Mouse (Mus musculus) left cerebral cortex, postnatal 4 days (tissue): ENCODE data around the gene Tmed4. TPM values are rescaled to one million over a fixed set of nuclear protein-coding genes. Genes with fewer than 3 reads are reported as not detected.
A peak's percentile ranks its signal among the peaks of the same experiment; 100 is the strongest.
"Not testable (repeated sequence)": the region's sequence is repeated elsewhere in the genome, so short reads cannot be mapped to it uniquely, and the experiment has no call there.

Experiments
- DNase-seq: peaks from one replicate; pipeline ENCODE4 v3.0.0-alpha.2; 2022
- intact Hi-C: fragments of 180-260 bp; cut with DNase I; formaldehyde crosslinking; loops from one replicate; pipeline ENCODE4 v1.15.1; 2025
- total RNA-seq, 2 experiments: library from RNA; stranded (reverse); gene quantifications; 2 replicates each; pipeline ENCODE4 v1.2.3; 2021

Gene Tmed4
- total RNA-seq, 2 experiments from 2014 or later, result 57.5 to 62.8 TPM

GRCm38 (mm10) chr11:6275094-6275484 is 419 bp upstream of the Tmed4 start:
- no peak for DNase-seq
- intact Hi-C loops, result no loop called here

- intact Hi-C loops, result no loop called here
- no peak for DNase-seq
Measured at GRCm38 (mm10) chr11:6273607-6274006, 1.1 kb downstream of the Tmed4 start.

- DNase-seq, result peak; percentile 93
- intact Hi-C loops, result loop anchor here (10.0 kb wide), 1 partner anchor 283 kb away; no protein-coding TSS in a partner anchor
Measured at GRCm38 (mm10) chr11:6267320-6268254, 7.1 kb downstream of the Tmed4 start, which contains the start of gene Ddx56. Ddx56 (minus strand) TSS chr11:6267772.

- intact Hi-C loops, result loop anchor here (10.0 kb wide), 1 partner anchor 282 kb away; no protein-coding TSS in a partner anchor
- DNase-seq, result no peak
Measured at GRCm38 (mm10) chr11:6266621-6267020, 8.0 kb downstream of the Tmed4 start.

- intact Hi-C loops, result loop anchor here (5.0 to 10.0 kb wide), 2 partner anchors 59 to 277 kb away; partner anchors contain the start of genes A730071L15Rik and Nudcd3
- DNase-seq, result peak; percentile 77
Measured at GRCm38 (mm10) chr11:6261434-6262082, 13.1 kb downstream of the Tmed4 start.

- intact Hi-C loops, result no loop called here
- no peak for DNase-seq
Measured at GRCm38 (mm10) chr11:6259413-6259812, 15.3 kb downstream of the Tmed4 start.

GRCm38 (mm10) chr11:6256490-6257072 is 18.1 kb downstream of the Tmed4 start:
- intact Hi-C loops, result no loop called here
- no peak for DNase-seq

- intact Hi-C loops, DNase-seq: not testable (repeated sequence)
Measured at GRCm38 (mm10) chr11:6254602-6255001, 20.1 kb downstream of the Tmed4 start.

GRCm38 (mm10) chr11:6252824-6253223 is 21.8 kb downstream of the Tmed4 start:
- intact Hi-C loops, result no loop called here
- no peak for DNase-seq

- no peak for DNase-seq
- intact Hi-C loops, result no loop called here
Measured at GRCm38 (mm10) chr11:6252248-6252647, 22.4 kb downstream of the Tmed4 start.

GRCm38 (mm10) chr11:6244707-6245106 is 30.0 kb downstream of the Tmed4 start:
- no peak for DNase-seq
- intact Hi-C loops, result no loop called here

- DNase-seq, result no peak
Measured at GRCm38 (mm10) chr11:6233025-6233424, 41.6 kb downstream of the Tmed4 start.

GRCm38 (mm10) chr11:6230012-6230411 is 44.7 kb downstream of the Tmed4 start, which contains the start of gene Npc1l1:
Npc1l1 (minus strand) TSS chr11:6230143.
- intact Hi-C loops, result no loop called here
- DNase-seq, result no peak

More at GRCm38 (mm10) chr11:6233025-6233424, 41.6 kb downstream of the Tmed4 start:
- intact Hi-C loops, result no loop called here

GRCm38 (mm10) chr11:6224541-6225229 is 50.0 kb downstream of the Tmed4 start:
- no peak for DNase-seq
- intact Hi-C loops, result no loop called here

- DNase-seq, result no peak
- intact Hi-C loops, result no loop called here
Measured at GRCm38 (mm10) chr11:6222187-6222586, 52.5 kb downstream of the Tmed4 start.

Other genes with a start within 250 kb of the Tmed4 start
- 100 to 1,000 TPM; 593 to 607 TPM for gene Camk2b, start 208.5 kb downstream of the Tmed4 start, total RNA-seq
- gene A730071L15Rik, start 74.8 kb downstream of the Tmed4 start, total RNA-seq, result under 1 TPM in 1 of 2 experiments, not detected in 1; 0.24 TPM
- gene Nudcd3, start 74.5 kb downstream of the Tmed4 start, total RNA-seq, result 100 to 1,000 TPM; 109 to 117 TPM
- under 1 TPM; 0.08 TPM for gene Npc1l1, start 44.7 kb downstream of the Tmed4 start, total RNA-seq
- 10 to 100 TPM; 47.9 to 50.8 TPM for gene Ddx56, start 7.1 kb downstream of the Tmed4 start, total RNA-seq
- gene Ogdh, start 16.8 kb upstream of the Tmed4 start, total RNA-seq, result 100 to 1,000 TPM; 146 to 159 TPM
- gene Zmiz2, start 114.2 kb upstream of the Tmed4 start, total RNA-seq, result 100 to 1,000 TPM; 233 to 249 TPM
- 1,000 to 10,000 TPM; 2,159 to 2,195 TPM for gene Ppia, start 140.6 kb upstream of the Tmed4 start, total RNA-seq
- gene H2afv, start 169.6 kb upstream of the Tmed4 start, total RNA-seq, result 10 to 100 TPM; 35.4 to 44.5 TPM
- 10 to 100 TPM; 88.1 to 89.5 TPM for gene Purb, start 201.0 kb upstream of the Tmed4 start, total RNA-seq
- under 1 TPM; 0.46 to 0.74 TPM for gene Myo1g, start 246.1 kb upstream of the Tmed4 start, total RNA-seq